Mouse (Mus musculus) bone marrow macrophage, adult 2 months (primary cell): ENCODE measurements around the gene Zswim3. TPM values are rescaled to one million over a fixed set of nuclear protein-coding genes. Genes with fewer than 3 reads are reported as not detected.

Experiments used
- H3K27ac ChIP-seq: 2 replicates; pipeline ENCODE4 v1.5.1; 2012; ENCODE audit warnings: low read depth, low read length; ENCODE audit not compliant: insufficient read depth
- H3K4me1 ChIP-seq: 2 replicates; pipeline ENCODE4 v1.6.1; 2012; ENCODE audit warnings: low read length; ENCODE audit not compliant: control insufficient read depth, insufficient read depth
- H3K4me3 ChIP-seq: 2 replicates; pipeline ENCODE4 v1.5.1; 2012; ENCODE audit warnings: mild to moderate bottlenecking, low read length, moderate library complexity; ENCODE audit not compliant: insufficient read depth
- CTCF ChIP-seq: IDR thresholded peaks from 2 replicates; pipeline ENCODE4 v1.5.1; 2012; ENCODE audit warnings: low read depth, mild to moderate bottlenecking, low read length, moderate library complexity
- POLR2A ChIP-seq: IDR thresholded peaks from 2 replicates; pipeline ENCODE4 v1.6.1; 2012; ENCODE audit warnings: mild to moderate bottlenecking, low read depth, low read length, borderline replicate concordance
- polyA plus RNA-seq: library from polyadenylated mRNA; stranded (reverse); fragments of >200 nt; gene quantifications from 2 replicates; pipeline ENCODE4 v1.2.4, GENCODE M21; 2012; ENCODE audit not compliant: missing spikeins, insufficient read depth, insufficient read length

Zswim3 gene
- polyA plus RNA-seq, 1 experiment, result 5.0 TPM

- no peak within 1 kb of the TSS for H3K4me3 ChIP-seq
- TF ChIP-seq CTCF, result no peak
- TF ChIP-seq POLR2A, result no peak
Observed at GRCm38 (mm10) chr2:164779481-164780086, 25.3 kb upstream of the Zswim3 start, which contains the start of gene Tnnc2. Gene Tnnc2 (minus strand): TSS chr2:164779967.

GRCm38 (mm10) chr2:164781876-164782275 lies 23.0 kb upstream of the Zswim3 start:
- TF ChIP-seq POLR2A (no peak), CTCF (no peak)
- Histone ChIP-seq H3K27ac (no peak overlapping the region), H3K4me1 (peaks cover 8% of the 10 kb centered on the region), H3K4me3 (no peak overlapping the region)

More at GRCm38 (mm10) chr2:164779481-164780086, 25.3 kb upstream of the Zswim3 start, which contains the start of gene Tnnc2:
- no peak within 1 kb of the TSS for H3K27ac ChIP-seq
- 0 out of 2 replicates have a peak, but pooled peaks cover under 1% of the 10 kb centered on the region for H3K4me1 ChIP-seq

DNA sequence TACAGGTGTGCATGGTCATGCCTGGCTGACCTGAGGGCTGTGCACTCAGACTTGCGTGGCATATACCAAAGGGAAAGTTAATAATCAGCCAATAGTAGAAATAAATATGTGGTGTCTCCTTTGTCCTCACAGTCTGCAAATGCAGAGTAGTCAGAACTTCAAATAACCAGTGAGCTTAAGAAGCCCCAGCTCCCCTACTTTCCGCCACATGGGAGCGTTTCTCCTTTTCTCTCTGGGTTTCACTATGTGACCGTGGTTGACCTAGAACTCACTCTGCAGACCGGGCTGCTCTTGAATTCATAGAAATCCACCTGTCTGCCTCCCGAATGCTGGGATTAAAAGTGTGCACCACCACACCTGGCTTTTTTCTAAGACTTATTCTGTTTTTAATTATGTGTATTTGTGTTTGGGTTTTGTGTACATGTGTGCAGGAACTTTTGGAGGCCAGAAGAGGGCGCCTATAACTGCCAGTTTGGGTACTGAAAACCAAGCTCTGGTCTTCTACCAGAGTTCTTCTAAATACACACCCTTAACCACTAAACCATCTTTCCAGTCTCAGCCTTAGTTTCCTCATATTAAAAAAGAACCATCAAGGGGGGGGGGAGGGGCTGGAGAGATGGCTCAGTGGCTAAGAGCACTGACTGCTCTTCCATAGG lies 20.8 kb upstream of the Zswim3 start:
- no peak overlapping the region for H3K27ac ChIP-seq
- TF ChIP-seq POLR2A, result no peak
- TF ChIP-seq CTCF, result no peak
- peaks cover 10% of the 10 kb centered on the region for H3K4me1 ChIP-seq
- H3K4me3 ChIP-seq, result no peak overlapping the region

GRCm38 (mm10) chr2:164784869-164785420 lies 20.0 kb upstream of the Zswim3 start:
- peak overlapping the region; percentile 50 for H3K27ac ChIP-seq
- H3K4me1 ChIP-seq, result peaks cover 10% of the 10 kb centered on the region
- H3K4me3 ChIP-seq, result peak overlapping the region; percentile 70
- TF ChIP-seq CTCF, result no peak
- TF ChIP-seq POLR2A, result no peak

DNA sequence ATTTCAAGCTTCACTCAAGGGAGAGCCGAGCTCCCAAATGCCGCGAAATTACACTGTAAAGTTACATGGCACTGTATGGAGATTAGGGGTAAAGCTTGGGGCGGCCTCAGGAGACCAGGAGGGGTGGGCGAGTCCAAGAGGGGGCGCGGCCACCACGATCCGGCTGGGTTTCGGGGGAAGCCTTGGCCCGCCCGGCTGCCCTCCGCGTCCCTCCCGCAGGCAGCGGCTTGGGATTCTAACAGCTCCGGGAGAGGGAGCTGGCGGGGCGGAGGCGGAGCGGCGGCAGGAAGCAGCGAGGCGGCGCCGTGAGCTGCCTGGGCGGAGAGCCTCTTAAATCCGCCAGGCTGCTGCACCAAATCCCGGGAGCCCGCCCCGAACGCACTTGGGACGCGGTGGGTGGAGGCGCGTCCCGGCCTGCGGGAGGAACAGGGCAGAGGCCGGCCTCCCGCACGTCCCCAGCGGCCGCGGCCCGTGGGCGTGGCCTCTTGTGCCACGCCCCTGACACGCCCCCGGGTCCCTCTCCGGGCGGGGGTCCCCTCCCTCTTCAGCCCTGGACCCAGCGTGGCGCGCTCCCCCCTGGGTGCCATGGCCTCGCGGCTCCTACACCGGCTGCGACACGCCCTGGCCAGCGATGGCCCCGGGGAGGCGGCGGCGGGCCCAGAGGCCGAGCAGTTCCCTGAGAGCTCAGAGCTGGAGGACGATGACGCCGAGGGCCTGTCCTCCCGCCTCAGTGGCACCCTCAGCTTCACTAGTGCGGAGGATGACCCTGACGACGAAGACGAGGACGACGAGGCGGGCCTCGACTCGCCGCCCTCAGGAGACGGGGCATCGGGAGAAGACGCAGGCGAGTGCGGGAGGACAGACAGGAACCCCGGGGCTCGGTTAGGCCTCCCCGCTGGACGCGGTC lies 19.2 kb upstream of the Zswim3 start, which contains the start of gene Snx21:
TSS of gene Snx21 (plus strand) at position 343 of the 907 bp plus-strand sequence.
- TF ChIP-seq CTCF (no peak), POLR2A (no peak)
- H3K4me3 ChIP-seq, result peak within 1 kb of the TSS; percentile 70
- H3K27ac ChIP-seq, result peak within 1 kb of the TSS; percentile 50
- peaks cover 15% of the 10 kb centered on the region for H3K4me1 ChIP-seq

- Histone ChIP-seq H3K4me3 (peak overlapping the region; percentile 70), H3K4me1 (peaks cover 17% of the 10 kb centered on the region), H3K27ac (0 out of 2 replicates have a peak overlapping the region, but pooled peaks have one; percentile 26)
- TF ChIP-seq POLR2A, result no peak
- TF ChIP-seq CTCF, result no peak
Observed at GRCm38 (mm10) chr2:164786388-164786885, 18.5 kb upstream of the Zswim3 start.

- Histone ChIP-seq H3K4me3 (no peak overlapping the region; the same call in 1 of the 2 replicates), H3K27ac (no peak overlapping the region), H3K4me1 (peaks cover 17% of the 10 kb centered on the region)
- TF ChIP-seq CTCF, result no peak
- no peak for TF ChIP-seq POLR2A
Observed at GRCm38 (mm10) chr2:164787032-164787431, 17.9 kb upstream of the Zswim3 start.

GRCm38 (mm10) chr2:164787779-164788178 lies 17.1 kb upstream of the Zswim3 start:
- Histone ChIP-seq H3K4me3 (no peak overlapping the region), H3K27ac (no peak overlapping the region), H3K4me1 (peaks cover 17% of the 10 kb centered on the region)
- TF ChIP-seq POLR2A (no peak), CTCF (no peak)

DNA sequence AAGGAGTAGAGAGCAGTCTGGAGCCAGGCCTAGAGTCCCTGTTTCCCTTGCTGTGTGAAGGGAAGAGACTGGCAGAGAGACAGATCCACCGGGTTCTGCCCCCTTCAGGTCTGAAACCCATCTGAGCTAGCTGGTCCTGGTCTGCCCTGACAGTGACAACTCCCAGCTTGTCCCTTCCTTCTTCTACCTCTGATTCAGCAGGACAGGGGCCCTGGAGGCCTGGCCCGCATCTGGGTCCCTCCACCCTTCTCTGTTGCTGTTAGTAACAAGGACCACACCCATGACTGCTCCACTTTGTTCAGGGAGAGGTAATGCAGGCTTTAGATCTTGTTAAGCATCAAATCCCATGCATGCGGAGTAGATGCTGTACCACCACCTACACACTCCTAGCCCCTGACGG lies 16.5 kb upstream of the Zswim3 start:
- H3K4me3 ChIP-seq, result no peak overlapping the region
- no peak overlapping the region for H3K27ac ChIP-seq
- H3K4me1 ChIP-seq, result peaks cover 17% of the 10 kb centered on the region
- TF ChIP-seq CTCF (no peak), POLR2A (no peak)

DNA sequence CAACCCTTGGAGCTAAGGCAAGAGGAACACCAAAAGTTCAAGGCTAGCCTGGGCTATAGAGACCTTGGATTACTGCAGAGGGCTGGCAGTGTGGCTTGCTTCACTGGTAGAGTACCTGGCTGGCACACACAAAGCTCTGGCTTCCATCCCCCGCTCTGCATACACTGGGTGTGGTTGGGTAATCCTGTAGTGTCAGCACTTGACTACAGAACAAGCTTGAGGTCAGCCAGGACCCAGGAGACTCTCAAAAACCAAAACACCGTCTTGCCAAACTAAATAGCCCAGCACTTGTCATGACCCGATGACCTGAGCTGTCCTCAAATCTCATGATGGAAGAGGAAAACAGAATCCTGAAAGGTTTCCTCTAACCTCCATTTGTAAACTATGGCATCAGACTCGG lies 14.4 kb upstream of the Zswim3 start:
- TF ChIP-seq POLR2A, result no peak
- TF ChIP-seq CTCF, result no peak
- Histone ChIP-seq H3K4me1 (peaks cover 13% of the 10 kb centered on the region), H3K4me3 (no peak overlapping the region), H3K27ac (no peak overlapping the region)
